Mouse (Mus musculus) kidney, postnatal 36 days (tissue): Measurements from ENCODE around the gene Gm10220.
"Not testable (repeated sequence)": the region's sequence is repeated elsewhere in the genome, so short reads cannot be mapped to it uniquely, and the experiment has no call there.

Experiments
- DNase-seq, 2 experiments: peaks; one replicate each; pipeline ENCODE4 v3.0.0; 2021 to 2022; ENCODE audit warnings: mixed read lengths in 2 of 2

The Gm10220 gene

DNA sequence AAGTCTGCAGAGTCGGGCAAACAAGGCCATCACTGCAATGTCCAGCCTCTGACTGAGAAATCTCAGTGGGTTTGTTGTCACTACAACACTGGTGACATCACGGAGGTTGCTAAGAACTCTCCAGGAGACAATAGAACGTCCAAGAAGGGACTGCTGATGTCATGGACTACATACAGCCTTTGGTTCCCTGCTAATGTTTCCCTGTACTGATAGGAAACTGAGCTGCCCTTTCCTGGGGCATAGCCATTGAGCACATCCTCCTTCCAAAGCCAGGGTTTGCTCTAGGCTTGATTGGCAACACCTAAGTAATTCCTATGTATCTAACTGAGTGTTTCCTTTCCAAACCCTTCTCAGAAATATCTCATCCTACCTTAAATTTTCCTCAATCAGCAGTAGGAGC lies at the start of gene Gm10220:
Gene Gm10220 (minus strand): TSS at position 101 of the 400 bp plus-strand sequence.
- not testable (repeated sequence) for DNase-seq

DNA sequence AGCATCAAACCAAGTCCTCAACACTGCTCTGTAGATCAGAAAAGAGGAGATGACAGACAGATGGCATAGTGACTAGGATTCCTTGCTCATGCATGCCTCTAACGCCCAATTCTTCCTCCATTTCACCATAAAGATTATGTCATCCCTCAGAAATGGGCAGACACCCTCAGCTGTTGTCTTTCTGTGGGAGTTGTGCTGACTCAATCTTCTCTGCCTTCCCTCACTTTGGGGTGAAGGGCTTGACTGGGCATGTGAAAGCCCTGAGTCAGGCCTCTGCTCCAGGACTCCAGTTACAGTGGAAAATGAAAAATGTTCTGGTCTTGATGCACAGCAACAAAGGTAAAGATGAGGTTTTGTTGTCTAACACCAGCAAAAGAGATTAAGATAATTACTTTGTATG lies 48.6 kb upstream of the Gm10220 start:
- DNase-seq, result no peak

DNA sequence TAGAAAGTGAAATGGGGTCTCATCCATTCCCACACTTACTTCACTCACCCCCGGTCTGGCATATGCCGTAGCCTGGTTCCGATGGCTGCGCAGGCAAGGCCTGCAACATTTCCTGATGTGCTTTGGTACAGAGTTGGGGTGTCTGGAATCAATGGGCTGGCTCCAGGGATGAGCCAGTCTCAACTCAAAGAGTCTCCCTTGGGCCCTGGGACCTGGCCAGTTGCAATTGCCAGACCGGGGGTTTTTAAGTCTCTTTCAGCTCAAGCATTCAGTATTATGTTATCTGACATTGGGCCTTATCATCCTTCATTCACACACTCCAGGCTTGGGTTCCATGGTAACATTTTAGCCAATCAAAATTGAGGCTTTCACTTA lies 44.6 kb upstream of the Gm10220 start:
- no peak for DNase-seq

DNA sequence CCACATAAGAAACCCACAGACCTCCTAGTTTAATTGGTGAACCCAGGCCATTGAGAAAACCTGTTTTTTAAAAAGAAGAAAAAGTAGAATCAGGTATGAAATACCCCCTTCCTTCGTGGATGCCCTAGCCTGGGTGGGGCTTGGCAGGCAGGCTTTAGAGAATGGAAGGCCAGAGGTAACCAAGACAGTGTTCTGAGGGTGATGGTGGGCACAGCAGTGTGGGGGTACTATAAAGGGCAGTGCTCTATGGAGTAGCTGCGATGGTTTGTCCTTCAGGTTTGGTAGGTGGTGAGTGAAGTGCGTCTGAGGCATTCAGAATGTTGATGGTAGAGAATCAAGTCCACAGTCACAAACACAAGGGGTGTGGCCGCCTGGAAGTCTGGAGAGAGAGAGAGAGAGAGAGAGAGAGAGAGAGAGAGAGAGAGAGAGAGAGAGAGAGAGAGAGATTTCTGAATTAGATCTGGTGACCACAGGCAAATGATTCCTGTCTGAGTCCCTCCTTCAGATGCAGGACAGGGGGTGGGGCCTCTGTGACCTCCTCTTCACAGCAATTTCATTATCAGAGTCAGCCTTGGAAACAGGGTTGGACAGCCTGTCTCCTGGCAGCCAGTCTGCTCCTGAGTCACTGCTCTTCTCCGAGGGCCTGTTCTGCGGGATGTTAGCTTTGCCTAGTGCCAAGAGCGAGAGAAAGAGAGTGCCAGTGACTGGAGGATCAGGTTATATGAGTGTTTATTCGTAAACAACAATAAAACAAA lies 44.0 kb upstream of the Gm10220 start:
- DNase-seq, result no peak

- no peak for DNase-seq
Measured at GRCm38 (mm10) chr5:26157396-26158170, 36.4 kb upstream of the Gm10220 start.

DNA sequence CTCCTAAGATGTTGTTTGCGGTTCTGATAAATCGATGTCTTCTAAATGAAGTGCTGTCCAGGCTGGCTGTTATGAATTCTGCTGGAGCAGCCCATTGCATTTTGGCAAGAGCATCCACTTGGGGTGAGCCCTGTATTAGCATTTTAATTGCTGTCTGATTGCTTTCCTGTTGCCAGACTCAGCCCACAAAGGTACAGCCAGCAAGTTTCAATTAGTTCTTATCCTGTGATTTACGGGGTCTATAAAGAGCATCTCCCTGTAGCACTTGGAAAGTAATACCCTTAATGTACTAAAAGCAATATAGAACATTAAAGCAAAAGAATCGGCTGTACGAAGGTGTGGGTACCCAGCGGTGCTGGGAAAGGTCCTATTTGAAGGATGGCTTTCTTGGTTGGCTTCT lies 21.7 kb upstream of the Gm10220 start:
- no peak for DNase-seq

DNA sequence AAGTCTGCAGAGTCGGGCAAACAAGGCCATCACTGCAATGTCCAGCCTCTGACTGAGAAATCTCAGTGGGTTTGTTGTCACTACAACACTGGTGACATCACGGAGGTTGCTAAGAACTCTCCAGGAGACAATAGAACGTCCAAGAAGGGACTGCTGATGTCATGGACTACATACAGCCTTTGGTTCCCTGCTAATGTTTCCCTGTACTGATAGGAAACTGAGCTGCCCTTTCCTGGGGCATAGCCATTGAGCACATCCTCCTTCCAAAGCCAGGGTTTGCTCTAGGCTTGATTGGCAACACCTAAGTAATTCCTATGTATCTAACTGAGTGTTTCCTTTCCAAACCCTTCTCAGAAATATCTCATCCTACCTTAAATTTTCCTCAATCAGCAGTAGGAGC lies 16.0 kb downstream of the Gm10220 start, which contains the start of gene 5031410I06Rik:
Gene 5031410I06Rik (minus strand): TSS at position 101 of the 400 bp plus-strand sequence.
- not testable (repeated sequence) for DNase-seq

DNA sequence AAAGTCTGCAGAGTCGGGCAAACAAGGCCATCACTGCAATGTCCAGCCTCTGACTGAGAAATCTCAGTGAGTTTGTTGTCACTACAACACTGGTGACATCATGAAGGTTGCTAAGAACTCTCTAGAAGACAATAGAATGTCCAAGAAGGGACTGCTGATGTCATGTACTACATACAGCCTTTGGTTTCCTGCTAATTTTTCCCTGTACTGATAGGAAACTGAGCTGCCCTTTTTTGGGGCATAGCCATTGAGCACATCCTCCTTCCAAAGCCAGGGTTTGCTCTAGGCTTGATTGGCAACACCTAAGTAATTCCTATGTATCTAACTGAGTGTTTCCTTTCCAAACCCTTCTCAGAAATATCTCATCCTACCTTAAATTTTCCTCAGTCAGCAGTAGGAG lies 32.0 kb downstream of the Gm10220 start, which contains the start of gene Gm10471:
Gene Gm10471 (minus strand): TSS at position 101 of the 400 bp plus-strand sequence.
- not testable (repeated sequence) for DNase-seq

DNA sequence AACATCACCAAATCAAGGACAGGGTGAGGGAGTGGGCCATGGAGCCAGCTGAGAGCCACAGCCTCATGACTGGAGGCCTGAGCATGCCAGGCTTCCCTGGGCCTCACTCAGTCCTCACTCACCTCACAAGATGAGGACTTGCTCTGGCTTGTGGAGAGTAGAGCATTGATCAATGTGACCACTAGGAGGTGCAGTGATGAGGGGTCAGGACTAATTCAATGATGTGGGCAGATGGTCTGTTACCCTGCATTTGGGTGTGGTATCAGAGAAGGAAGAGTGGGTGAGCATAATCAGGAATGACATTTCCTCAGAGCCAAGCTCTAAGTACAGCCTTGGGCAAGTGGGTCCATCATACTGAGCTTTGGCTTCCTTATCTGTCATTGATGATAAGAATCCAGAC lies 42.2 kb downstream of the Gm10220 start:
- DNase-seq, result not testable (repeated sequence)

GRCm38 (mm10) chr5:26070716-26071115 lies 50.5 kb downstream of the Gm10220 start:
- DNase-seq, result peak in 1 of 2 experiments; percentile 3
